Mouse (Mus musculus): ENCODE results near the gene Fgfr4.
"Not testable (repeated sequence)": the region's sequence is repeated elsewhere in the genome, so short reads cannot be mapped to it uniquely, and the experiment has no call there.

Gene Fgfr4

GRCm38 (mm10) chr13:55172336-55172770 lies 19.9 kb downstream of the Fgfr4 start:
- no peak for DNase-seq (ENCODE audit: low spot score in 2 of 2)

- DNase-seq (ENCODE audit: low spot score in 2 of 2): no peak
Measured at GRCm38 (mm10) chr13:55174347-55174746, 21.9 kb downstream of the Fgfr4 start.

DNA sequence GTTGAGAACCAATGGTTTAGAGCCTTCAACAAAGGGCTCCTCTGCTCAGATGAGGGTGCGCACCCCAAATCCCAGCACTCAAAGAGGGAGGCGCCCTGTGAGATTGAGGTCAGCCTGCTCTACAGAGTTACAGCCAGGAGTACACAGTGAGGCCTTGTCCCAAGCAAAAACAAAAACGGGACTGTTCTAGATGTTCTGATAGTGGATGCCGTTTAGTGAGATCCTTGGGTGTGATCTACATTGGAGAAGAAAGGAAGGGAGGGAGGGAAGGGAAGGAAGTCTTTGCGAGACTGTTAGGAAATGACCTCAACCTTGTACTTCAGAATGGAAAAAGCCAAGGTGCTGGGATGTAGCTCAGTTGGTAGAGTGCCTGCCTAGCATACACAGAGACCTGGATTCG lies 23.8 kb downstream of the Fgfr4 start:
- no peak for DNase-seq (ENCODE audit: low spot score in 2 of 2)

- no peak for DNase-seq (ENCODE audit: low spot score in 2 of 2)
Measured at GRCm38 (mm10) chr13:55177903-55178496, 25.6 kb downstream of the Fgfr4 start.

GRCm38 (mm10) chr13:55178556-55178955 lies 26.1 kb downstream of the Fgfr4 start:
- peak; percentile 56 to 65 for DNase-seq (ENCODE audit: low spot score in 2 of 2)

DNA sequence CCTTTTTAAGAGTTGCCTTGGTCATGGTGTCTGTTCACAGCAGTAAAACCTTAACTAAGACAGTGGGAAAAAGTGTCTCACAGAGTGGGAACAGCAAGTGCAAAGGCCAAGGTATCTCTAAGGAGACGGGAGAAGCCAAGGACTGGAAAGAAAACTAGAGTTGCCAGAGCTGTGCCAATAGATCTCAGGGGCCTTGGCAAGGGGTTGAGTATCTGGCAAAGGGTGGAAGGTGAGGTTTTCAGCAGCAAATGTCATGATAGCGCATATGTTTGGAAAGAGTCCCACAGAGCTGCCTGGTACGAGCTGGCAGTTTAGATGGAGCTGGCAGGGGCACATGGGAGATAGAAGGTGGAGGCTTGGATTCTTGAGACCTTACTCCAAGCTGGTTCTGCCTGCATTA lies 27.2 kb downstream of the Fgfr4 start:
- DNase-seq (ENCODE audit: low spot score in 2 of 2): no peak

DNA sequence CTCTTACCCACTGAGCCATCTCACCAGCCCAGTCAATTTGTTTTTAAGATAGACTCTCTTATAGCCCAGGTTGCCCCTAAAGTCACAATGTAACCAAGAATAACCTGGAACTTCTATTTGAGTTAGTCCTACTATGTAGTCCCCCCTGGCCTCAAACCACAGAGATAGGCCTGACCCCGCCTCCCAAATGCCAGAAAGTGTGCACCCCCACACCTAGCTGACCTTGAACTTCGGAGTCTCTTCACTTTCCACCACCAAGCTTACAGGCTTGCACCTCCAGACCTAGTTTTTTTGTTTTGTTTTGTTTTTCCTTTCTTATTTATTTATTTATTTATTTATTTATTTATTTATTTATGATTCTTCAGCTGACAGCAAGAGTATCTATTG lies 29.3 kb downstream of the Fgfr4 start:
- DNase-seq (ENCODE audit: low spot score in 2 of 2): no peak

DNA sequence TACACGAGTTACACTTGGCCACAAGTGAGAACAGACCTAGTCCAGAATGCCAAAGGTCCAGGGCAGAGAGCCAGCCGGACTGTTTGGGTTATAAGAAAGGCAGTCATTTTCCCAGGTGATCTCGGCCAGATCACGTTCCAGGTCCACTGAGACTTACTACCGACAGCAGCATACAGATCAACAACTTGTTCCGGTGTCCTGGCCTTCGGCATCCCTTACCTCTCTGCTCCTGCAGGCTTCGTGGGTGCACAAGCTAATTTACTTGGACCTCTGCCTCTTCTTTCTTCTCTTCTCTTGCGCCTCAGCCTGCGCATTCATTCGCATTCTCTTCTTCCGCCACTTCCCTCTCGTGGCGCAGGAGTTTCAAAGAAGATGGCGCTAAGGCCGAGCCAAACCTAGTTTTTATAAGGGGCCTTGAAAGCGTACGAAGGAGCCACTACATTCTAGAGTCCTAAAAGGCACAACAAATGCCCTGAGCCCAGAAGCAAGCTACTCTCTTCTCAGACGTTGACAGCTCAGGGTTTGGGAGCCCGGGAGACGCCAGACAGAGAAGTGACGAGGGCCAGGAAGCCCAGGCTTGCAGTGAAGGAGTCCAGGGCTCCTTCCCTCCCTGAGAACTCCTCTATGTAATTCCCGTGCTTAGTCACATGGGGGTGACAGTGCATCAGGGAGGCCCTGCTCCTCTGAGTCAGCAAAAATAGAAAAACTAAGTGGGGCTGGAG lies 29.9 kb downstream of the Fgfr4 start:
- DNase-seq (ENCODE audit: low spot score in 2 of 2): peak; percentile 38 to 53

- DNase-seq (ENCODE audit: low spot score in 2 of 2): no peak
Measured at GRCm38 (mm10) chr13:55183382-55183781, 30.9 kb downstream of the Fgfr4 start.

GRCm38 (mm10) chr13:55187062-55187461 lies 34.6 kb downstream of the Fgfr4 start:
- DNase-seq (ENCODE audit: low spot score in 2 of 2): not testable (repeated sequence)

DNA sequence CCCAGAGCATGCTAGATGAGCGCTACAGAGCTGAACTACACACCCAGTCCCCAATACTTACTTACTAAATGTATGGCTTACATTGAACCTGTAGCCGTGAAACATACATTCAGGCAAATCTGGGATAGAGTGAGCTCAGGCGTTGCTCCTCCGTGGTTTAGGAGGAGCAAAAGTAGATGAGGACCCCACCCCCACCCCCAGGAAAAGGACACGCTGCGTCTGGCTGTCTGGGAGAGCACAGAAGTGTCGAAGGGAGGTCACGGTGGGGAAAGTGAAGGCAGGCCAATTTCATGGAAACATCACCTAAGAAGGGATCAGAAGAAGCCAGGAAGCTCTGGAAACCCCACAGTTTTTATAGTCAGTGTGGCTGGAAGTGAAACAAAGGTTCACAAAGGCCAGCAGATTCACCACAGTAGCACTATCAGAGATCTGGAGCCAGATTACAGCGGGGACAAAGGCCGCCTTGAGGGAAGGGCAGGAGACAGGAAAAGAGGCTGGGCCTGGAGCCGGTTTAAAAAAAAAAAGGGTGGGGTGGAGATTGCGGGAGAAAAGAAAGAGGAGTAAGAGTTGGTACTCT lies 37.2 kb downstream of the Fgfr4 start:
- DNase-seq (ENCODE audit: low spot score in 2 of 2): no peak

- peak; percentile 92 to 96 for DNase-seq (ENCODE audit: low spot score in 2 of 2)
Measured at GRCm38 (mm10) chr13:55190121-55190868, 37.9 kb downstream of the Fgfr4 start.

DNA sequence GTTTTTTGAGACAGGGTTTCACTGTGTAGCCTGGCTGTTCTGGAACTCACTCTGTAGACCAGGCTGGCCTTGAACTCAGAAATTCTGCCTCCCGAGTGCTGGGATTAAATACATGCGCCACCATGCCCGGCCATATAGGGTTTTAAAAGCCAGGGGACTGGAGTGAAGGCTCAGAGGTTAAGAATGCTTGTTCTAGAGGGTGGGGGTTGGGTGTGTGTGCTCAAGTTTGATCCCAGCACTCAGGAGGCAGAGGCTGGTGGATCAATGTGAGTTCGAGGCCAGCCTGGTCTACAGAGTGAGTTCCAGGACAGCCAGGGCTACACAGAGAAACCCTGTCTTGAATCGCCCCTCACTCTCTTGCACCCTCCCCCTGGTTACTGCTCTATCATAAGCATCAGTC lies 39.1 kb downstream of the Fgfr4 start:
- no peak for DNase-seq (ENCODE audit: low spot score in 2 of 2)

DNA sequence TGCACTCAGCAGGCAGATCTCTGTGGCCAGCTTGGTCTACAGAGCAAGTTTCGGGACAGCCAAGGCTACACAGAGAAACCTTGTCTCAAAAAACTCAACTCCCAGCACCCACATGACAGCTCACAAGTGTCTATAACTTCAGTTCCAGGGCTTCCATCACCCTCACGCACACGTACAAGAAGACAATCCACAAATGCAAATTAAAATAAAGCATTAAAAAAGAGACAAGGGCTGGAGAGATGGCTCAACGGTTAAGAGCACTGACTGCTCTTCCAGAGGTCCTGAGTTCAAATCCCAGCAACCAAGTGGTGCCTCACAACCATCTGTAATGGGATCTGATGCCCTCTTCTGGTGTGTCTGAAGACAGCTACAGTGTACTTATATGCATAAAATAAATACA lies 50.3 kb downstream of the Fgfr4 start:
- not testable (repeated sequence) for DNase-seq (ENCODE audit: low spot score in 2 of 2)

DNA sequence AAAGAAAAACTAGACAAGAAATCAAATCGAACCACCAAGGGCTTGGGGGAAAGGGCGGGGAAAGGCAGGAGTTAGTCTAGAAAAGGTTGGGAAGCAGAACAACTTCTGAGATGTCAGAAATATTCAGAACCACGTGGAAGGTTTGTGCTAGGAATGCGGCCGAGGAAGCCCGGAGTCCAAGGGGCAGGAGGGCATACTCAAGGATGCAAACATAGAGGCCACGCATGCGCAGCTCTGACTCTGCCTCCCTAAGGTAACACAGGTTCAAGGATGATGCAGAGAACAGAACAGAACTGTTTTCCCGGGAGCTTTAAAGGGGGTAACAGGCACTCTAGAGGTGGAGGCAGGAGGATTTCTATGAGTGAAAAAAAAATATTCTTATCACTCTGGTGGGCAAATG lies 51.3 kb downstream of the Fgfr4 start:
- no peak for DNase-seq (ENCODE audit: low spot score in 2 of 2)

- no peak for DNase-seq (ENCODE audit: low spot score in 2 of 2)
Measured at GRCm38 (mm10) chr13:55204667-55205389, 52.4 kb downstream of the Fgfr4 start.

- DNase-seq (ENCODE audit: low spot score in 2 of 2): no peak
Measured at GRCm38 (mm10) chr13:55205448-55206205, 53.2 kb downstream of the Fgfr4 start.

- no peak for DNase-seq (ENCODE audit: low spot score in 2 of 2)
Measured at GRCm38 (mm10) chr13:55208837-55209648, 56.6 kb downstream of the Fgfr4 start.

DNA sequence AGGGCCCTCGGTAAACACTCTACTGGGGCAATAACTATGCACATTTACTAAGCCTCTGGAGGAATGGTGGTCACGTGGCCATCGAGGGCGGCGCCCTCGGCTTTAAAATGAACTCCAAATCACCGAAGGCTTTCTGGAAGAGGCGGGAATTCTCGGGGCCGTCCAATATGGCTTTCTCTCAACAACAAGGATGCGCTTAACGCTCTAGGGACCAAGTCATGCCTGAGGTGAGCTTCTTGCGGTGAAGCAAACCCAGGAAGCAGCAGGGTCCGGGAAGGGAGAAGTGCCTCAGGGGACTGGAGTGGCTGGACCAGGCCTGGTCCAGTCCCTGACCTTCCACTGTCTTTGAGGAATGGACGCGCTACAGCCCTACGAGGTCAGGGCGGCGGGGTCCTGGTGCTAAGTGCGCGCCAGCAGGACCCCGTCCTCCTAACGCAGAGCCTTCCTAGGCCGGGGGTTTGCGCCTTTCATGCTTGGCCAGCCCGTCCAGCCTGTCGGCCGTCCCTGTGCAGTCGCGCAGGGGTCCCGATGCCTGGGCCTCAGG lies 57.3 kb downstream of the Fgfr4 start, which contains the start of gene Nsd1:
Gene Nsd1, plus strand, starts transcription at position 134 of the 544 bp plus-strand sequence.
- DNase-seq (ENCODE audit: low spot score in 2 of 2): no peak

All from right cerebral cortex, postnatal 36 days (tissue).